Mouse (Mus musculus) CH12.LX (cell line): ENCODE measurements around the gene Ncor2.

Source experiments
- MAFK ChIP-seq: IDR thresholded peaks from 2 replicates; pipeline ENCODE4 v1.6.1; 2011; ENCODE audit warnings: low read length, improper control_type of control experiment; ENCODE audit not compliant: insufficient replicate concordance
- MXI1 ChIP-seq: IDR thresholded peaks from 2 replicates; pipeline ENCODE4 v1.6.1; 2011; ENCODE audit warnings: mild to moderate bottlenecking, low read depth, low read length, improper control_type of control experiment
- PAX5 ChIP-seq: IDR thresholded peaks from 2 replicates; pipeline ENCODE4 v1.6.1; 2012; ENCODE audit warnings: low read length, inconsistent platforms, mixed read lengths
- POLR2A ChIP-seq: IDR thresholded peaks from 2 replicates; pipeline ENCODE4 v1.6.1; 2011; ENCODE audit warnings: low read depth, mild to moderate bottlenecking, improper control_type of control experiment, low read length
- SIN3A ChIP-seq: IDR thresholded peaks from 2 replicates; pipeline ENCODE4 v1.6.1; 2012; ENCODE audit warnings: low read length, improper control_type of control experiment, inconsistent platforms

GRCm38 (mm10) chr5:125137672-125138285 is 41.2 kb downstream of the Ncor2 start:
- TF ChIP-seq PAX5 = no peak
- no peak for TF ChIP-seq MXI1
- no peak for TF ChIP-seq POLR2A
- TF ChIP-seq MAFK = no peak
- TF ChIP-seq SIN3A = no peak
